Mouse (Mus musculus) CD8-positive naive resting alpha-beta T cell, adult 2 months (primary cell): ENCODE results near the gene Hacd2.

Experiments
- DNase-seq, 2 experiments: peaks; one replicate each; pipeline ENCODE4 v3.0.0; 2022; ENCODE audit warnings: low read depth in 2 of 2, low spot score in 2 of 2

Hacd2 gene

GRCm38 (mm10) chr16:35006251-35006650, 16.0 kb upstream of the Hacd2 start:
- DNase-seq, result no peak

- DNase-seq, result no peak
These were observed 14.9 kb upstream of the Hacd2 start for GRCm38 (mm10) chr16:35007361-35007760.

GRCm38 (mm10) chr16:35008447-35008846, 13.8 kb upstream of the Hacd2 start:
- DNase-seq, result no peak

- DNase-seq, result no peak
These were observed 8.7 kb upstream of the Hacd2 start for GRCm38 (mm10) chr16:35013501-35013900.

- DNase-seq, result no peak
These were observed 5.7 kb upstream of the Hacd2 start for GRCm38 (mm10) chr16:35016491-35016890.

- no peak for DNase-seq
These were observed 3.7 kb upstream of the Hacd2 start for GRCm38 (mm10) chr16:35018470-35018974.

GRCm38 (mm10) chr16:35021903-35022241, 356 bp upstream of the Hacd2 start:
- DNase-seq, result no peak

- DNase-seq, result no peak
These were observed 1.0 kb downstream of the Hacd2 start for GRCm38 (mm10) chr16:35023138-35023735.

GRCm38 (mm10) chr16:35024300-35024699, 2.1 kb downstream of the Hacd2 start:
- DNase-seq, result peak in 1 of 2 experiments; percentile 1

GRCm38 (mm10) chr16:35025347-35025746, 3.1 kb downstream of the Hacd2 start:
- no peak for DNase-seq

- no peak for DNase-seq
These were observed 11.0 kb downstream of the Hacd2 start for GRCm38 (mm10) chr16:35033241-35033640.

- no peak for DNase-seq
These were observed 11.8 kb downstream of the Hacd2 start for GRCm38 (mm10) chr16:35033809-35034577.

GRCm38 (mm10) chr16:35034971-35035370, 12.7 kb downstream of the Hacd2 start:
- DNase-seq, result no peak

- DNase-seq, result no peak
These were observed 14.5 kb downstream of the Hacd2 start for GRCm38 (mm10) chr16:35036754-35037153.

- no peak for DNase-seq
These were observed 16.3 kb downstream of the Hacd2 start for GRCm38 (mm10) chr16:35038343-35039057.

- no peak for DNase-seq
These were observed 17.9 kb downstream of the Hacd2 start for GRCm38 (mm10) chr16:35040154-35040553.

- no peak for DNase-seq
These were observed 18.8 kb downstream of the Hacd2 start for GRCm38 (mm10) chr16:35041001-35041400.

GRCm38 (mm10) chr16:35046081-35046775, 24.0 kb downstream of the Hacd2 start:
- no peak for DNase-seq

- no peak for DNase-seq
These were observed 25.2 kb downstream of the Hacd2 start for GRCm38 (mm10) chr16:35047272-35047969.

GRCm38 (mm10) chr16:35051066-35051465, 28.8 kb downstream of the Hacd2 start:
- DNase-seq, result no peak

GRCm38 (mm10) chr16:35052191-35052590, 30.0 kb downstream of the Hacd2 start:
- DNase-seq, result no peak
